Mouse (Mus musculus): ENCODE results near the gene Rint1. TPM values are rescaled to one million over a fixed set of nuclear protein-coding genes. Genes with fewer than 3 reads are reported as not detected.

Gene Rint1
- total and polyA plus RNA-seq, 2 experiments from 2014 or later, result 18.7 to 33.3 TPM

DNA sequence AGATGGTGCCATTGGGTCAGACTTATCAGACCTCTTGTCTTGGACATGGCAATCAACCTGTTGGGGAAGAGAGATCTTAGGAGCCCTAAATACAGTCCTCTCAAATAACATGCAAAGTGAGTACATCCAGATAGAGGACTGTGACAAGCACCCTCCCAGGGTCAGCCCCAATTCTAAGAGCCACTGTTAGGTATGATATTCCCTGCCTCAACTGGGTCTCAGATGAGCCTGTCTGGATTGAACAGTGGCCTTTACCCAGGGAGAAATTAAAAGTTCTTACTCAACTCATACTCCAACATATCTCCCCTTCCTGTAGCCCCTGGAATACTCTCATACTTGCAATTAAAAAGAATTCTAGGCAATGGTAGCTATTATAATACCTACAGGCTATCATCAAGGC, 69.7 kb downstream of the Rint1 start:
- no peak for ATAC-seq
- H3K9ac ChIP-seq, result no peak overlapping the region
- no peak overlapping the region for H3K27ac ChIP-seq (ENCODE audit: low read depth, low read length)
- no peak for TF ChIP-seq CTCF (IDR thresholded peaks at IDR 0.05; ENCODE audit: low read depth)
- no peaks in the 10 kb centered on the region for H3K27me3 ChIP-seq (ENCODE audit: insufficient read depth, low read length)
- H3K4me1 ChIP-seq (ENCODE audit: insufficient read depth), result no peaks in the 10 kb centered on the region
- H3K9me3 ChIP-seq (ENCODE audit: low read length), result no peaks in the 10 kb centered on the region
- no peak overlapping the region for H3K4me3 ChIP-seq (ENCODE audit: low read depth, low read length)
- H3K36me3 ChIP-seq (ENCODE audit: insufficient read depth), result peaks cover 35% of the 10 kb centered on the region
- no peak for DNase-seq
- H3K4me2 ChIP-seq (ENCODE audit: low read depth), result no peak overlapping the region

DNA sequence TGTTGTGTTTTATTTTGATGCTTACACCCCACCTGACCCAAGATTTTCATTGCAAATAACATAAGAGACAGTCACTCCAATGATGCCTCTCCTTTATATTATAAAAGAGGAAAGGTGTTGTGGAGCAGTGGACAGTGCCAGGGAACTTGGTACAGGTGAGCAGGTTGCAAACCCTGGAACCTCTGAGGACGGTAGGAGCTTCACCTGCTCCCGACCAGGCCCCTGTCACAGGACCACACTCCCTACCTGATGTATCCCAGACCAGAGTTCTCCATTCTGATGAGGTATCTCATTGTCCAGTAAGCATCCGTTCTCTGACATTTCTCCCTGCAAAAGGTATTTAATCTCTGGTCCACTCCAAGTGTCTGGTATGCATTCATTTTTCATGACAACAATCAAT, 70.5 kb downstream of the Rint1 start:
- Histone ChIP-seq H3K4me1 (ENCODE audit: insufficient read depth) (no peaks in the 10 kb centered on the region), H3K4me3 (ENCODE audit: low read depth, low read length) (no peak overlapping the region), H3K27me3 (ENCODE audit: insufficient read depth, low read length) (no peaks in the 10 kb centered on the region), H3K27ac (ENCODE audit: low read depth, low read length) (no peak overlapping the region), H3K9me3 (ENCODE audit: low read length) (no peaks in the 10 kb centered on the region), H3K36me3 (ENCODE audit: insufficient read depth) (peaks cover 35% of the 10 kb centered on the region), H3K4me2 (ENCODE audit: low read depth) (no peak overlapping the region), H3K9ac (no peak overlapping the region)
- WGBS, result 87% methylated on average over 3 of the region's 3 CpGs
- no peak for DNase-seq
- TF ChIP-seq CTCF (IDR thresholded peaks at IDR 0.05; ENCODE audit: low read depth), result no peak
- ATAC-seq, result no peak

DNA sequence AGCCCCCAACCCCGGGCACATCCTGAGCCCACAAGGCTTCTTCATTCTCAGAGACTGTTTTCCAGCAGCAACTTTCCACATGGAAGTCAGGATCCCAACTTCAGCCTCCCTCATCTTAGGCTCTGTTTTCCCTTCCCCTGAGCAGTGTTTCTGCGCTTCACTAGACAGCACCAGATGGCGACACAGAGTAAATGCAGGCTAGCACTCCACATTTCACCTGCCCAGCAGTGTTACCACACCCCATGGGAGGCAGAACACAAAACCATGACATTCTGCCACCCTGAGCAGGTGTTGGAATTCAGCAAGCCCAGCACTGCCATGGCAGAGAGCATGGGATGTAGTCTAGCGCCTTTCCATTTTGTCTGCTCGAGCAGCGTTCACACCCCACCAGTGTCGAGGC, 71.1 kb downstream of the Rint1 start:
- DNase-seq (peak; percentile 13), ATAC-seq (no peak)
- 73% methylated on average over 7 of the region's 7 CpGs for WGBS
- no peak overlapping the region for H3K4me3 ChIP-seq (ENCODE audit: low read depth, low read length)
- H3K4me2 ChIP-seq (ENCODE audit: low read depth), result no peak overlapping the region
- no peaks in the 10 kb centered on the region for H3K9me3 ChIP-seq (ENCODE audit: low read length)
- peak; percentile 57 for TF ChIP-seq CTCF (IDR thresholded peaks at IDR 0.05; ENCODE audit: low read depth)
- H3K27ac ChIP-seq (ENCODE audit: low read depth, low read length), result no peak overlapping the region
- no peaks in the 10 kb centered on the region for H3K4me1 ChIP-seq (ENCODE audit: insufficient read depth)
- peaks cover 31% of the 10 kb centered on the region for H3K36me3 ChIP-seq (ENCODE audit: insufficient read depth)
- no peak overlapping the region for H3K9ac ChIP-seq
- H3K27me3 ChIP-seq (ENCODE audit: insufficient read depth, low read length), result no peaks in the 10 kb centered on the region

DNA sequence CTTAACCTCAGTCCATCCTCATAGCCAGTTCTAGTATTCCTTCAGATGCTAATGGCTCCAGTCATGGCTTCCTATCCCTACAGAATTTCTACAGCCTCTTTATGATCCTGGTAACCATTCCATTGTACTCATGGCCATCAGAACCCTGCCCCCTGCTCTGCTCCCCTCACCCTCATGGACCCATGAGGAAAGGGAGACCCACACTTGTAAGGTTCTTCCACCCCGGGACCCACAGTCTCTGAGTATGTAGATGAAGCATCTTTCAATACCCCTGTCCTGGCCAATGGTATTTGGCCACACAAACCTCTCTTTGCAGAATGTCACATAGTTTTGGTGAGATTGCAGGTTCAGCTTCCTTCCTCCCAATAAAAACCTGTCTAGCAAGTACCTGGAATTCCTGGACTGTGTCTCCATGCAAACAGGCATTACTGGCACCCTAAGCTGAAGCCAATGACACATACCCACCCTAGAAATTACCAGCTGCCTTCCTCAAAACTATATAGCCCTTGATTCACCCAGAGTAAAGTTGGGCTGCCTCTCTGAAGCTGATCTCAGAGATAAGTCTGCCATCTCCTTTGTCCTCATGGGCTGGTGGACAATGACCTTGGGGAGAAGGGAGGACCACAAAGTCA, 71.7 kb downstream of the Rint1 start:
- DNase-seq (no peak), ATAC-seq (no peak)
- TF ChIP-seq CTCF (IDR thresholded peaks at IDR 0.05; ENCODE audit: low read depth), result no peak
- H3K4me2 ChIP-seq (ENCODE audit: low read depth), result no peak overlapping the region
- no peaks in the 10 kb centered on the region for H3K27me3 ChIP-seq (ENCODE audit: insufficient read depth, low read length)
- 91% methylated on average over 1 of the region's 1 CpGs for WGBS
- no peaks in the 10 kb centered on the region for H3K9me3 ChIP-seq (ENCODE audit: low read length)
- H3K27ac ChIP-seq (ENCODE audit: low read depth, low read length), result no peak overlapping the region
- H3K36me3 ChIP-seq (ENCODE audit: insufficient read depth), result peaks cover 26% of the 10 kb centered on the region
- no peaks in the 10 kb centered on the region for H3K4me1 ChIP-seq (ENCODE audit: insufficient read depth)
- H3K4me3 ChIP-seq (ENCODE audit: low read depth, low read length), result no peak overlapping the region
- H3K9ac ChIP-seq, result no peak overlapping the region

DNA sequence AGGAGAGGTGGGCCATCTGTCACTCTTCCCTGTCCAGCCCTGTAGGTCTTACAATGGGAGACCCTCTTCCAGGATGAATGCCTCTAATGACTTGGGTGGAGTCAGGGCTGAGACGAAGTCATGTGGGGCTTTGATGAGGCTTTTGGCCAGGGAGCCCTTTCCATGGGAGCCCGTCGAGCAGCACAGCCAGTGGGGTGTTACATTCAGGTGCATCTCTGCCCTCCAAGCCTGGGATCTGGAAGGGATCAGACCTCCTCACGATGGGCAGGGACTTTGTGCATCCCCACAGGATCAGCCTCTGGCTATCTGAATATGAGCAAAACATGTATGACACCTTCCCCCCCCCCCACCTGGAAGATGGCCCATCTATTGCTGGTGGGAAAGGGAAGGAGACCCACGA, 72.4 kb downstream of the Rint1 start:
- no peaks in the 10 kb centered on the region for H3K4me1 ChIP-seq (ENCODE audit: insufficient read depth)
- ATAC-seq, result no peak
- H3K4me3 ChIP-seq (ENCODE audit: low read depth, low read length), result no peak overlapping the region
- peaks cover 20% of the 10 kb centered on the region for H3K36me3 ChIP-seq (ENCODE audit: insufficient read depth)
- no peak overlapping the region for H3K27ac ChIP-seq (ENCODE audit: low read depth, low read length)
- no peak for TF ChIP-seq CTCF (IDR thresholded peaks at IDR 0.05; ENCODE audit: low read depth)
- no peak for DNase-seq
- H3K4me2 ChIP-seq (ENCODE audit: low read depth), result no peak overlapping the region
- H3K9ac ChIP-seq, result no peak overlapping the region
- WGBS, result 84% methylated on average over 5 of the region's 5 CpGs
- no peaks in the 10 kb centered on the region for H3K9me3 ChIP-seq (ENCODE audit: low read length)
- H3K27me3 ChIP-seq (ENCODE audit: insufficient read depth, low read length), result no peaks in the 10 kb centered on the region

DNA sequence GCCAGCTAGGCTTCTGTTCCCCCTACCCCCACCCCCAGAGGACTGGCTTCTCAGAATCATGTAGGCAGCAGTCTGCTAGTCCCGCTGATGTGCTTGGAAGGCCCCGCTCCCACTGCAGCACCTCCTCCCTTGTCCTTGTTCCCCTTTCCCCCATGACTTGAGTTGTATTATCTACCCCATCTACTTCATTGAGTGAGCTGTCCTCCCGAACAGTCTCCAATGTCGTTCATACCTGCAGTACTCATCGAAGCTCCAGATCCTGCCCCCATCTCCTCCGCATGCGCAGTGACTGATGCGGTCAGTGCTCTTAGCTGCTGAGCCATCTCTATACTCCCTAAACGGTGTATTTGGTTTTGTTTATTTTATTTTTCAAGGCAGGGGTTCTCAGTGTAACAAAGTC, 74.2 kb downstream of the Rint1 start:
- H3K36me3 ChIP-seq (ENCODE audit: insufficient read depth), result peaks cover 6% of the 10 kb centered on the region; the same call in 1 of the 2 replicates
- no peak for TF ChIP-seq CTCF (IDR thresholded peaks at IDR 0.05; ENCODE audit: low read depth)
- DNase-seq, result no peak
- 95% methylated on average over 9 of the region's 9 CpGs for WGBS
- H3K27me3 ChIP-seq (ENCODE audit: insufficient read depth, low read length), result no peaks in the 10 kb centered on the region
- H3K4me2 ChIP-seq (ENCODE audit: low read depth), result no peak overlapping the region
- H3K4me1 ChIP-seq (ENCODE audit: insufficient read depth), result no peaks in the 10 kb centered on the region
- H3K9me3 ChIP-seq (ENCODE audit: low read length), result no peaks in the 10 kb centered on the region
- no peak for ATAC-seq
- no peak overlapping the region for H3K4me3 ChIP-seq (ENCODE audit: low read depth, low read length)
- H3K27ac ChIP-seq (ENCODE audit: low read depth, low read length), result no peak overlapping the region
- H3K9ac ChIP-seq, result no peak overlapping the region

DNA sequence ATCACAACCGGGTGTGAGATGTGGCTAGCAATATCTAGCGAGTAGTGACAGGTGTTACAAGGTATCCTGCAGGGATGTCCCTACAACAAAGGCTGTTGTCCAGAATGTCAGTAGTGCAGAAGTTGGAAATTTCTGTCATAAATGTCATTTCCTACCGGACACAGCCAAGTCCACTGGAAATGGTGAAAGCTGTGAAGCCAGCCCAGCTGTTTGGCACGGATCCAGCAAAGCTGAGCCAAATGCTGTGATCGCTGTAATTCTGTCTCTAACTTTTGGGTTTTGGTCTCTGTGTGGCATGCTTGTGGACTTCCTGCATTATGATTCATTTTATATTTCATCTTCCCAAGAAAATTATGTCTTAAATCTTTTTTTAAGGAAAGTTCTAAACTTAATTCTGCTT, 74.8 kb downstream of the Rint1 start:
- H3K4me1 ChIP-seq (ENCODE audit: insufficient read depth), result no peaks in the 10 kb centered on the region
- DNase-seq (no peak), ATAC-seq (no peak)
- no peak overlapping the region for H3K4me2 ChIP-seq (ENCODE audit: low read depth)
- H3K36me3 ChIP-seq (ENCODE audit: insufficient read depth), result peaks cover 5% of the 10 kb centered on the region; the same call in 1 of the 2 replicates
- no peaks in the 10 kb centered on the region for H3K9me3 ChIP-seq (ENCODE audit: low read length)
- 76% methylated on average over 5 of the region's 5 CpGs for WGBS
- H3K27me3 ChIP-seq (ENCODE audit: insufficient read depth, low read length), result no peaks in the 10 kb centered on the region
- no peak overlapping the region for H3K27ac ChIP-seq (ENCODE audit: low read depth, low read length)
- no peak for TF ChIP-seq CTCF (IDR thresholded peaks at IDR 0.05; ENCODE audit: low read depth)
- H3K9ac ChIP-seq, result no peak overlapping the region
- H3K4me3 ChIP-seq (ENCODE audit: low read depth, low read length), result no peak overlapping the region
